Mouse (Mus musculus) MEL (cell line): ENCODE data around the gene Eng. TPM values are rescaled to one million over a fixed set of nuclear protein-coding genes. Genes with fewer than 3 reads are reported as not detected.

Experiments
- DNase-seq: peaks from one replicate; pipeline ENCODE4 v3.0.0; 2011; ENCODE audit warnings: low read depth, low spot score
- H3K27ac ChIP-seq: 2 replicates; pipeline ENCODE4 v1.5.1; 2012; ENCODE audit warnings: low read depth, mild to moderate bottlenecking, control low read depth, low read length, moderate library complexity; ENCODE audit not compliant: control insufficient read depth
- H3K27me3 ChIP-seq, 2 experiments: fragments of 150-350 bp in 1 of 2; sonication (generic) in 1 of 2; 2 replicates each; pipeline ENCODE4 v1.6.1; 2012; ENCODE audit warnings: low read length in 2 of 2, mild to moderate bottlenecking in 2 of 2, improper control_type of control experiment in 1 of 2, moderate library complexity in 1 of 2; ENCODE audit not compliant: insufficient read depth in 2 of 2, control insufficient read depth in 1 of 2
- H3K36me3 ChIP-seq, 2 experiments: 2 replicates each; pipeline ENCODE4 v1.6.1; 2012 to 2014; ENCODE audit warnings: low read length in 2 of 2, improper control_type of control experiment in 1 of 2, inconsistent platforms in 1 of 2, mild to moderate bottlenecking in 1 of 2; ENCODE audit not compliant: insufficient read depth in 2 of 2, control insufficient read depth in 1 of 2
- H3K4me1 ChIP-seq, 2 experiments: fragments of 150-350 bp in 1 of 2; sonication (generic) in 1 of 2; 2 replicates each; pipeline ENCODE4 v1.6.1; 2012; ENCODE audit warnings: low read length in 2 of 2, improper control_type of control experiment in 1 of 2, mild to moderate bottlenecking in 1 of 2; ENCODE audit not compliant: insufficient read depth in 2 of 2, control insufficient read depth in 1 of 2
- H3K4me3 ChIP-seq, 2 experiments: fragments of 150-350 bp in 1 of 2; sonication (generic) in 1 of 2; 2 replicates each; pipeline ENCODE4 v1.5.1; 2012; ENCODE audit warnings: low read depth in 2 of 2, low read length in 2 of 2, mild to moderate bottlenecking in 2 of 2, moderate library complexity in 2 of 2, control low read depth in 1 of 2, improper control_type of control experiment in 1 of 2; ENCODE audit not compliant: control insufficient read depth in 1 of 2, insufficient read depth in 1 of 2
- H3K79me2 ChIP-seq: 2 replicates; pipeline ENCODE4 v1.6.1; 2012; ENCODE audit warnings: mild to moderate bottlenecking, low read length, moderate library complexity; ENCODE audit not compliant: control insufficient read depth, poor library complexity, insufficient read depth
- H3K9ac ChIP-seq: 2 replicates; pipeline ENCODE4 v1.6.1; 2012; ENCODE audit warnings: low read depth, mild to moderate bottlenecking, control low read depth, low read length, moderate library complexity; ENCODE audit not compliant: control insufficient read depth, poor library complexity, severe bottlenecking
- H3K9me3 ChIP-seq: fragments of 150-350 bp; sonication (generic); replicated peaks from 2 replicates; pipeline ENCODE4 v1.6.1; 2012; ENCODE audit warnings: mild to moderate bottlenecking, low read length, improper control_type of control experiment, moderate library complexity; ENCODE audit not compliant: insufficient read depth
- CHD1 ChIP-seq: IDR thresholded peaks from 2 replicates; pipeline ENCODE4 v1.6.1; 2012; ENCODE audit warnings: low read depth, mild to moderate bottlenecking, inconsistent platforms, low read length, improper control_type of control experiment
- CHD2 ChIP-seq: IDR thresholded peaks from 2 replicates; pipeline ENCODE4 v1.6.1; 2011; ENCODE audit warnings: low read length, improper control_type of control experiment
- CTCF ChIP-seq, 3 experiments: IDR thresholded peaks in 2 of 3; conservative IDR thresholded peaks in 1 of 3; 2 replicates each; pipeline ENCODE4 v1.5.1; 2011 to 2012; ENCODE audit warnings: low read length in 3 of 3, low read depth in 2 of 3, mild to moderate bottlenecking in 2 of 3, improper control_type of control experiment in 1 of 3, inconsistent platforms in 1 of 3, mixed read lengths in 1 of 3, moderate library complexity in 1 of 3; ENCODE audit not compliant: control insufficient read depth in 1 of 3, insufficient read depth in 1 of 3, poor library complexity in 1 of 3, severe bottlenecking in 1 of 3
- E2F4 ChIP-seq: IDR thresholded peaks from 2 replicates; pipeline ENCODE4 v1.6.1; 2011; ENCODE audit warnings: low read depth, low read length, improper control_type of control experiment, borderline replicate concordance
- ELF1 ChIP-seq: IDR thresholded peaks from 2 replicates; pipeline ENCODE4 v1.6.1; 2014; ENCODE audit warnings: low read depth, mild to moderate bottlenecking, inconsistent platforms, low read length, improper control_type of control experiment, moderate library complexity
- HCFC1 ChIP-seq: IDR thresholded peaks from 2 replicates; pipeline ENCODE4 v1.6.1; 2012; ENCODE audit warnings: low read depth, mild to moderate bottlenecking, inconsistent platforms, low read length, improper control_type of control experiment, moderate library complexity
- MAX ChIP-seq: IDR thresholded peaks from 2 replicates; pipeline ENCODE4 v1.6.1; 2011; ENCODE audit warnings: low read length, improper control_type of control experiment
- MXI1 ChIP-seq: IDR thresholded peaks from 2 replicates; pipeline ENCODE4 v1.6.1; 2011; ENCODE audit warnings: mild to moderate bottlenecking, low read depth, low read length, improper control_type of control experiment
- MYB ChIP-seq: IDR thresholded peaks from 2 replicates; pipeline ENCODE4 v1.6.1; 2011; ENCODE audit warnings: mild to moderate bottlenecking, low read depth, low read length, improper control_type of control experiment
- NELFE ChIP-seq: IDR thresholded peaks from 2 replicates; pipeline ENCODE4 v1.6.1; 2011; ENCODE audit warnings: low read depth, low read length, improper control_type of control experiment
- POLR2A ChIP-seq, 2 experiments: IDR thresholded peaks; 2 replicates each; pipeline ENCODE4 v1.6.1; 2011 to 2012; ENCODE audit warnings: low read length in 2 of 2, mild to moderate bottlenecking in 2 of 2, control low read depth in 1 of 2, improper control_type of control experiment in 1 of 2, low read depth in 1 of 2, moderate library complexity in 1 of 2; ENCODE audit not compliant: control insufficient read depth in 1 of 2, insufficient read depth in 1 of 2, poor library complexity in 1 of 2
- POLR2AphosphoS5 ChIP-seq: IDR thresholded peaks from 2 replicates; pipeline ENCODE4 v1.6.1; 2012; ENCODE audit warnings: low read depth, borderline replicate concordance, mild to moderate bottlenecking, inconsistent platforms, low read length, moderate library complexity, mixed read lengths
- SIN3A ChIP-seq: IDR thresholded peaks from 2 replicates; pipeline ENCODE4 v1.6.1; 2012; ENCODE audit warnings: low read length, improper control_type of control experiment, inconsistent platforms
- SMC3 ChIP-seq: IDR thresholded peaks from 2 replicates; pipeline ENCODE4 v1.6.1; 2011; ENCODE audit warnings: low read depth, low read length, improper control_type of control experiment
- UBTF ChIP-seq: IDR thresholded peaks from 2 replicates; pipeline ENCODE4 v1.6.1; 2012; ENCODE audit warnings: low read depth, mild to moderate bottlenecking, inconsistent platforms, low read length, improper control_type of control experiment, moderate library complexity, borderline replicate concordance; ENCODE audit not compliant: insufficient read depth
- USF1 ChIP-seq: IDR thresholded peaks from 2 replicates; pipeline ENCODE4 v1.6.1; 2014; ENCODE audit warnings: low read depth, mild to moderate bottlenecking, inconsistent platforms, low read length, improper control_type of control experiment, moderate library complexity
- USF2 ChIP-seq, 2 experiments: IDR thresholded peaks; 2 replicates each; pipeline ENCODE4 v1.6.1; 2011 to 2012; ENCODE audit warnings: improper control_type of control experiment in 2 of 2, low read length in 2 of 2, borderline replicate concordance in 1 of 2, inconsistent platforms in 1 of 2, low read depth in 1 of 2, mild to moderate bottlenecking in 1 of 2; ENCODE audit not compliant: insufficient read depth in 1 of 2
- ZC3H11A ChIP-seq: IDR thresholded peaks from 2 replicates; pipeline ENCODE4 v1.6.1; 2012; ENCODE audit warnings: low read depth, mild to moderate bottlenecking, inconsistent platforms, low read length, improper control_type of control experiment
- ZKSCAN1 ChIP-seq: IDR thresholded peaks from 2 replicates; pipeline ENCODE4 v1.6.1; 2012; ENCODE audit warnings: low read depth, mild to moderate bottlenecking, inconsistent platforms, low read length, improper control_type of control experiment, moderate library complexity
- polyA plus RNA-seq, 2 experiments: library from polyadenylated mRNA; stranded (reverse) in 1 of 2; unstranded in 1 of 2; fragments of >175 nt in 1 of 2; fragments of >200 nt in 1 of 2; gene quantifications; 2 replicates each; pipeline versions ENCODE4 v1.2.1 to v1.2.4; 2012; ENCODE audit warnings: low replicate concordance in 2 of 2, low read depth in 1 of 2; ENCODE audit not compliant: insufficient read length in 2 of 2, insufficient read depth in 1 of 2, missing spikeins in 1 of 2
- total RNA-seq: library from RNA; depleted of rRNA; stranded (reverse); fragments of 300-350 nt; gene quantifications from 2 replicates; pipeline ENCODE4 v1.2.3, GENCODE M21; 2012

The Eng gene
- total and polyA plus RNA-seq, 3 experiments: 0.73 to 1.0 TPM; not detected in 1

GRCm38 (mm10) chr2:32684681-32685428 is 38.5 kb downstream of the Eng start:
- Histone ChIP-seq H3K9ac (no peak overlapping the region), H3K27me3 (no peaks in the 10 kb centered on the region), H3K9me3 (no peaks in the 10 kb centered on the region), H3K4me3 (no peak overlapping the region), H3K27ac (no peak overlapping the region), H3K4me1 (no peaks in the 10 kb centered on the region), H3K36me3 (peaks cover 0 to 5% of the 10 kb centered on the region in 2 experiments; a peak in 2 of 4 replicates), H3K79me2 (no peaks in the 10 kb centered on the region)
- no peak for TF ChIP-seq CHD2
- no peak for TF ChIP-seq E2F4
- no peak for TF ChIP-seq USF2 (IDR thresholded peaks at IDR 0.05; ENCODE audit: borderline replicate concordance in 1 of 2, insufficient read depth in 1 of 2, low read depth in 1 of 2, low read length in 2 of 2)
- TF ChIP-seq UBTF: no peak
- TF ChIP-seq MAX: no peak
- no peak for TF ChIP-seq CHD1
- TF ChIP-seq CTCF (IDR thresholded peaks at IDR 0.05 in 2 of 3, conservative IDR thresholded peaks at IDR 0.05 in 1 of 3; ENCODE audit: control insufficient read depth in 1 of 3, insufficient read depth in 1 of 3, low read depth in 2 of 3, low read length in 3 of 3, poor library complexity in 1 of 3, severe bottlenecking in 1 of 3): no peak
- no peak for TF ChIP-seq USF1
- TF ChIP-seq HCFC1: no peak
- TF ChIP-seq ELF1: no peak
- no peak for TF ChIP-seq ZKSCAN1
- TF ChIP-seq POLR2A (IDR thresholded peaks at IDR 0.05; ENCODE audit: control insufficient read depth in 1 of 2, insufficient read depth in 1 of 2, low read depth in 1 of 2, low read length in 2 of 2, poor library complexity in 1 of 2): no peak
- TF ChIP-seq MYB: no peak
- no peak for TF ChIP-seq MXI1
- TF ChIP-seq POLR2AphosphoS5: no peak
- no peak for TF ChIP-seq SIN3A
- DNase-seq: no peak

- Histone ChIP-seq H3K27ac (no peak overlapping the region), H3K9me3 (no peaks in the 10 kb centered on the region), H3K79me2 (no peaks in the 10 kb centered on the region), H3K27me3 (no peaks in the 10 kb centered on the region), H3K36me3 (peaks cover 0 to 5% of the 10 kb centered on the region in 2 experiments; a peak in 2 of 4 replicates), H3K4me1 (no peaks in the 10 kb centered on the region), H3K4me3 (no peak overlapping the region), H3K9ac (no peak overlapping the region)
- TF ChIP-seq ZC3H11A: no peak
- no peak for TF ChIP-seq MYB
- no peak for TF ChIP-seq NELFE
- no peak for TF ChIP-seq SMC3
- DNase-seq: no peak
Measured at GRCm38 (mm10) chr2:32685807-32686206, 39.4 kb downstream of the Eng start.
